Mouse (Mus musculus) gastrocnemius, adult 2 months (tissue): ENCODE results near the gene Olfr1245. TPM values are rescaled to one million over a fixed set of nuclear protein-coding genes. Genes with fewer than 3 reads are reported as not detected.
"Not testable (repeated sequence)": the region's sequence is repeated elsewhere in the genome, so short reads cannot be mapped to it uniquely, and the experiment has no call there.

Experiments used
- DNase-seq: peaks from one replicate; pipeline ENCODE4 v3.0.0; 2022
- H3K27ac ChIP-seq: fragments of 200-600 bp; 2 replicates; pipeline ENCODE4 v1.8.1; 2022; ENCODE audit warnings: mild to moderate bottlenecking
- H3K4me3 ChIP-seq: fragments of 200-600 bp; 2 replicates; pipeline ENCODE4 v1.8.1; 2022; ENCODE audit warnings: mild to moderate bottlenecking, moderate library complexity
- CTCF ChIP-seq: fragments of 200-600 bp; IDR thresholded peaks from 2 replicates; pipeline ENCODE4 v1.8.1; 2022; ENCODE audit warnings: antibody characterized with exemption, mild to moderate bottlenecking, moderate library complexity
- intact Hi-C: fragments of 180-260 bp; cut with DNase I; formaldehyde crosslinking; loops from one replicate; pipeline ENCODE4 v1.15.1; 2025
- long read RNA-seq, 2 experiments: library from polyadenylated mRNA; stranded (forward); transcript quantifications; one replicate each; pipeline ENCODE4 v2.0.0; 2021
- total RNA-seq, 2 experiments: library from RNA; stranded (reverse); gene quantifications; 2 replicates each; pipeline ENCODE4 v1.2.3; 2021

Gene Olfr1245
- not detected for total RNA-seq
- long read RNA-seq, experiment 1 = 0 reads
- long read RNA-seq, experiment 2 = 0 reads

GRCm38 (mm10) chr2:89578347-89578746 is at the start of gene Olfr1245:
Gene Olfr1245, minus strand, starts transcription at chr2:89578447.
- no peak for DNase-seq
- H3K4me3 ChIP-seq = no peak within 1 kb of the TSS
- no peak for TF ChIP-seq CTCF
- intact Hi-C loops = no loop called here
- H3K27ac ChIP-seq = no peak within 1 kb of the TSS

- H3K27ac ChIP-seq, intact Hi-C loops, DNase-seq, H3K4me3 ChIP-seq: not testable (repeated sequence)
Observed at GRCm38 (mm10) chr2:89618145-89618544, 39.9 kb upstream of the Olfr1245 start, which contains the start of gene Olfr1248. Gene Olfr1248, minus strand, starts transcription at chr2:89618245.

GRCm38 (mm10) chr2:89614030-89614429 is 35.8 kb upstream of the Olfr1245 start, which contains the start of gene Olfr1247:
Gene Olfr1247, minus strand, starts transcription at chr2:89614130.
- intact Hi-C loops = no loop called here
- no peak for DNase-seq
- no peak for TF ChIP-seq CTCF
- H3K27ac ChIP-seq = no peak within 1 kb of the TSS
- no peak within 1 kb of the TSS for H3K4me3 ChIP-seq

GRCm38 (mm10) chr2:89593057-89593456 is 14.8 kb upstream of the Olfr1245 start, which contains the start of gene Olfr1246:
Gene Olfr1246, minus strand, starts transcription at chr2:89593157.
- no peak for DNase-seq
- Histone ChIP-seq H3K4me3 (no peak within 1 kb of the TSS), H3K27ac (no peak within 1 kb of the TSS)
- TF ChIP-seq CTCF = no peak
- intact Hi-C loops = no loop called here

GRCm38 (mm10) chr2:89562706-89563105 is 15.5 kb downstream of the Olfr1245 start:
- H3K4me3 ChIP-seq, intact Hi-C loops, DNase-seq, H3K27ac ChIP-seq: not testable (repeated sequence)

- TF ChIP-seq CTCF = no peak
Observed at GRCm38 (mm10) chr2:89544516-89544915, 33.7 kb downstream of the Olfr1245 start.

GRCm38 (mm10) chr2:89539923-89540322 is 38.3 kb downstream of the Olfr1245 start:
- intact Hi-C loops = no loop called here
- DNase-seq = no peak
- Histone ChIP-seq H3K4me3 (no peak overlapping the region), H3K27ac (no peak overlapping the region)
- TF ChIP-seq CTCF = no peak

More at GRCm38 (mm10) chr2:89544516-89544915, 33.7 kb downstream of the Olfr1245 start:
- intact Hi-C loops = no loop called here
- Histone ChIP-seq H3K27ac (no peak overlapping the region), H3K4me3 (no peak overlapping the region)
- no peak for DNase-seq

GRCm38 (mm10) chr2:89531387-89531786 is 46.9 kb downstream of the Olfr1245 start, which contains the start of gene Olfr1243:
Gene Olfr1243, minus strand, starts transcription at chr2:89531487.
- Histone ChIP-seq H3K4me3 (no peak within 1 kb of the TSS), H3K27ac (no peak within 1 kb of the TSS)
- intact Hi-C loops = no loop called here
- DNase-seq = no peak
- TF ChIP-seq CTCF = no peak

Other genes with a start within 250 kb of the Olfr1245 start
- not detected for gene Olfr1232, start 248.8 kb downstream of the Olfr1245 start, total RNA-seq
- not detected for gene Olfr1233, start 236.0 kb downstream of the Olfr1245 start, total RNA-seq
- not detected for gene Olfr1234, start 213.6 kb downstream of the Olfr1245 start, total RNA-seq
- not detected for gene Olfr1238, start 168.8 kb downstream of the Olfr1245 start, total RNA-seq
- gene Olfr1239, start 158.0 kb downstream of the Olfr1245 start, total RNA-seq = not detected
- gene Olfr1240, start 135.4 kb downstream of the Olfr1245 start, total RNA-seq = not detected
- gene Olfr1241, start 91.3 kb downstream of the Olfr1245 start, total RNA-seq = not detected
- gene Olfr1242, start 80.1 kb downstream of the Olfr1245 start, total RNA-seq = not detected
- not detected for gene Olfr1243, start 47.0 kb downstream of the Olfr1245 start, total RNA-seq
- gene Olfr1246, start 14.7 kb upstream of the Olfr1245 start, total RNA-seq = not detected
- under 1 TPM; 0.03 to 0.06 TPM for gene Olfr1247, start 35.7 kb upstream of the Olfr1245 start, total RNA-seq
- gene Olfr1248, start 39.8 kb upstream of the Olfr1245 start, total RNA-seq = not detected
- not detected for gene Olfr1249, start 56.5 kb upstream of the Olfr1245 start, total RNA-seq
- gene Olfr1250, start 83.0 kb upstream of the Olfr1245 start, total RNA-seq = not detected
- gene Olfr1251, start 93.5 kb upstream of the Olfr1245 start, total RNA-seq = not detected
- gene Olfr1252, start 146.6 kb upstream of the Olfr1245 start, total RNA-seq = not detected
- not detected for gene Olfr1253, start 178.6 kb upstream of the Olfr1245 start, total RNA-seq
- not detected for gene Olfr1254, start 215.2 kb upstream of the Olfr1245 start, total RNA-seq
- gene Olfr1255, start 233.6 kb upstream of the Olfr1245 start, total RNA-seq = not detected